Mouse (Mus musculus): Measurements from ENCODE around the gene Fbxl14.

DNA sequence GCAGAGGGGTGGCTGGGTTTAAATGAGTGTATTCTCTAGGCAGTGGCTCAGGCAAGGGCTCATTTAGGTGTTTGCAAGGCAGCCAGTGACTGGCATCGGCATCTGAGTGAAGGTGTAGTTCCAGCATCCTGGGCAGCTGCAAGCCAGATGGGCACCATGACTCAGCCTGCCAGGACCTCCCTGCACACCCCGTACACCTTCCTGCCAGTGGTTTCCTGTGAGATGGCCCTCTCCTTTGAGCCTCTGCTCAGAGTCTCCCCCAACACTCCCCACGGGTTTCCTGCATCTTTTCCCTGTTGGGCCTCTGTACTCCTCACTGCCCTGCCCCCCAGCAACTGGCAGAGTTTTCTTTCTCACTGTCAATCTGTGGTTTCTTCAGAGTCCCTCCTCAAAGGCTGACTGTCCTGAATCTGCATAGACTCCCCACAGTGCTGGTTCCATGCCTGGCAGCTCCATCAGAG lies 42.5 kb downstream of the Fbxl14 start:
- TF ChIP-seq EP300 (IDR thresholded peaks at IDR 0.05; ENCODE audit: insufficient read depth, low read depth, low read length), result no peak
- TF ChIP-seq POLR2A (IDR thresholded peaks at IDR 0.05; ENCODE audit: insufficient read depth, low read length), result no peak
